Mouse (Mus musculus) colon, adult 2 months (tissue): ENCODE results near the gene Nrf1. TPM values are rescaled to one million over a fixed set of nuclear protein-coding genes. Genes with fewer than 3 reads are reported as not detected.

Experiments
- polyA plus RNA-seq: library from polyadenylated mRNA; depleted of rRNA; stranded (reverse); fragments of >200 nt; gene quantifications from 2 replicates; pipeline ENCODE4 v1.2.3, GENCODE M21; 2012; rRNA removed

The Nrf1 gene
- 24.4 and 26.6 TPM in 2 replicates for polyA plus RNA-seq

DNA sequence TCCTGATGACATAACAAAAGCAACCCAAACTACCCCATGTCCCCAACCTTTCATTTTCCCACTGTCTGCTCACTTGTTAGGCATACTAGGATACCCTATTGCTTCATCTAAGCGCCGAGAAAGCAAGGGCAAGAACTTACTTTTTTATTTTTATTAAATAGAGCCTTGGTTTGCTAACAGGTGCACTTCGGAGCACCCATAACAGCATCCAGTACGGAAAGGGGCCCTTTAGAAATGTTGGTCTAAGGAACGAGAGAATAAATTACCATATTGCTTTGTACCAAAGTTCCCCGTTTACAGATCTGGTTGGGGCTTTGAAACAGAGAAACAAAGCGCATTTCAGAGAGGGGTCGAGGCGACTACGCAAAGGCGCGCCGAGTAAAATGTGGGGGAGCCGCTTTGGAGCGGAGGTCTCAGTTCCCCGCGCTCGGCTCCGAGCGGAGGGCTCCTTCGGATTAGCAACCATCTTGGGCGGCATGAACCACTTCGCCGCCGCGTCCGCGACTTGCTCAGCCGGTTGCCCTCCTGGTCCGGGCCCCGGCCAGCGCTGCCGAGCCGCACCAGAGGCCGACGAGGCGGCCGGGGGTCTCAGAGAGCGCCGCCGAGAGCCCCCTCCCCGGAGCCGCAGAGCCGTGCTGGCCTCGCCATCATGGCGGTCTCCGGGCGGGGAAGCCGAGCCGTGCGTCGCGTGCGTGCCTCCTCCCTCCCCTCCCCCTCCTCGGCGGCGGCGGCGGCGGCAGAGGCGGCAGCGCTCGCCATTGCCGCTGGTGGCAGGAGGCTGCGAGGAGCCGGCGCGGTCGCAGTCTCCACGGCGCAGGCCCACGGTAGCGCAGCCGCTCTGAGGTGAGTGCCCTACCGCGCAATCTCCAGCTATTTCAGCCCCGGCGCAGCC lies at the start of gene Nrf1:
TSS of gene Nrf1 (plus strand) at position 718 of the 892 bp plus-strand sequence.

Other genes starting within 250 kb of the Nrf1 start
- gene Strip2, start 131.0 kb upstream of the Nrf1 start, polyA plus RNA-seq: 1.1 TPM in 2 replicates